Mouse (Mus musculus): ENCODE measurements around the gene Gm9376.

The Gm9376 gene

GRCm38 (mm10) chr14:118282272-118282671 is 15.5 kb downstream of the Gm9376 start:
- no peak for DNase-seq (ENCODE audit: low read depth, low spot score)

- no peak for DNase-seq (ENCODE audit: low read depth, low spot score)
Measured at GRCm38 (mm10) chr14:118282917-118283316, 16.2 kb downstream of the Gm9376 start.

DNA sequence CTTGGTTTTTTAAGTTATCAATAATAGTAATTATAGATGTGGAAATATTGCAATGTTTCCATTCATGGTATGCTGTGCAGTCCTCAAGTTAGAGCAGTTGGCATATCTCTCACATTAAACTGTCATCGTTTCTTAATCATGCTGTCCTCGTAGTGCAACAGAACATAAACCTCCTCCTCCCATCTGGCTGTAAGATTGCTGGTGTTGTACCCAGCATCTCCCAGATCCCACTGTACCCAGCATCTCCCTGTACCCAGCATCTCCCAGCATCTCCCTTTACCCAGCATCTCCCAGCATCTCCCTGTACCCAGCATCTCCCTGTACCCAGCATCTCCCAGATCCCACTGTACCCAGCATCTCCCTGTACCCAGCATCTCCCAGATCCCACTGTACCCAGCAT is 19.3 kb downstream of the Gm9376 start:
- DNase-seq (ENCODE audit: low read depth, low spot score), result no peak

DNA sequence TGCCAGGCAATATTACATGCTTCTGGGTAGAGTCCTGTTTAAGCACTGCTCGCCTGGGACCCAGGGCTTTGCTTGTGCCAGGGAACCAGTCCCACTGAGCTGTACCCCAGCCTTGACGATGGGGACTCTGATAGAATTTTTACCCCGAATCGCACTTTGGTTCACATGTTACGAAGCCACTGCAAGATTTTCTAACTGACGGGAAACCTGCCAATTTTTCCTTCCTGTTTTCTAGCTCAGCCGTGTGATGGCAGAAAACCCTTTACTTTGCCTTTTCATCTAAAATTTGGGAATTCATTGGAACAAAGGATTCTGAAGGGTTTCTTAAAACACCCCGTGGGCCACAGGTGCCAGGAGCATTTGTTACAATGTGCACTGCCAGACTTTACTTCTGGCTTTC is 22.4 kb downstream of the Gm9376 start:
- no peak for DNase-seq (ENCODE audit: low read depth, low spot score)

GRCm38 (mm10) chr14:118290009-118290408 is 23.2 kb downstream of the Gm9376 start:
- no peak for DNase-seq (ENCODE audit: low read depth, low spot score)

GRCm38 (mm10) chr14:118302606-118303005 is 35.8 kb downstream of the Gm9376 start:
- no peak for DNase-seq (ENCODE audit: low read depth, low spot score)

- DNase-seq (ENCODE audit: low read depth, low spot score), result no peak
Measured at GRCm38 (mm10) chr14:118304560-118304959, 37.8 kb downstream of the Gm9376 start.

DNA sequence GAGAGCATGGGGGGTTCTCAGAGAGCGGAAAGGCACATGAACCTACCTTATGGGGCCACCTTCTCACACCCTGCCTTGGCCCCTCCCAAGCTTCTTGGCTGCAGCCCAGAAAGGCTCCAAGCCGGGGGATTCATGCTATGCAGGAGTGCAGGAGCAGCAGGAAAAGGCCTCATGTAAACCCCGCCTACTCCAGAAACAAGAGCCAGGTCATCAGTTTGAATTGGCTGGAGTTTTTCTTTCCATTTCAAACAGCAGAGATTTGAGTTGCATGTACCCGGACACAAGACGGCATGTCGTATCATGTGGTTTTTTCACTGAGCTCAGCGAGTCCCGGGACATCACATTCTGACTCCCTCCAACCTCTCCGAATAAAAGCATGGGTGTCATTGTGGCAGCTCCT is 39.2 kb downstream of the Gm9376 start:
- no peak for DNase-seq (ENCODE audit: low read depth, low spot score)

DNA sequence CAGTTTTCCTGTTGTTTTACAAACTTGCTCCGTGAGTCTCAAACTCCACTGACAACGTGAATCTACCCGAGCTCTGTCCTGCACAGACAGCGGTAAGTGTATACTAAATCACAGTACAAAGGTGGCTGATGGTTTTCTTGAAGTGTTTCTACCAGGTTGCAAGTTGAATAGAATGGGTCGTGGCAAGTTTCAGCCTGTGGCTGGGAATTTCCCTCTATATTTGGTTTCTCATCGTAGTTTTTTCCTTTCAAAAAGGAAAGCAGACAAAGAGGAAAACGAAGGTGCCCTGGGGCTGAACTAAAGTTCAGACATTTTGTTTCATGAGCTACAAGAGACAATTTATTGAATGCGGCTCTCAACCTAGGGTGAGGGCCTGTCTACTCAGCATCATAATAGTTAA is 40.3 kb downstream of the Gm9376 start:
- no peak for DNase-seq (ENCODE audit: low read depth, low spot score)

DNA sequence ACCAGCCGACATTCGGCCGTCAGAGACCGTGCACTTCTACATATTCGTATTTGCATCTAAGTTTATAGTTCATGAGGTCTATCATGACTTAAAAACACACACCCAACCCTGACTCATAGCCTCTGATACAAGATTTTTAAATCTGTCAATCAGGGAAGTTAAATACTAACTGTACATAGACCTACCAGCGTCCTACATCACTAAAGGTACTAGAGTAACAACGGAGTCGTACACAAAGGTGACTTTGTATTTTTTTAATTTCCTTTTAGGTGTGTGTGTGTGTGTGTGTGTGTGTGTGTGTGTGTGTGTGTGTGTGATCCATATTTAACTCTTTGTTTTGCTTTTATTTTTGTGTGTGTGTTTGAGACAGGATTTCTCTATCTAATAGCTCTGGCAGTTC is 44.9 kb downstream of the Gm9376 start:
- no peak for DNase-seq (ENCODE audit: low read depth, low spot score)

- DNase-seq (ENCODE audit: low read depth, low spot score), result no peak
Measured at GRCm38 (mm10) chr14:118312664-118313063, 45.9 kb downstream of the Gm9376 start.

DNA sequence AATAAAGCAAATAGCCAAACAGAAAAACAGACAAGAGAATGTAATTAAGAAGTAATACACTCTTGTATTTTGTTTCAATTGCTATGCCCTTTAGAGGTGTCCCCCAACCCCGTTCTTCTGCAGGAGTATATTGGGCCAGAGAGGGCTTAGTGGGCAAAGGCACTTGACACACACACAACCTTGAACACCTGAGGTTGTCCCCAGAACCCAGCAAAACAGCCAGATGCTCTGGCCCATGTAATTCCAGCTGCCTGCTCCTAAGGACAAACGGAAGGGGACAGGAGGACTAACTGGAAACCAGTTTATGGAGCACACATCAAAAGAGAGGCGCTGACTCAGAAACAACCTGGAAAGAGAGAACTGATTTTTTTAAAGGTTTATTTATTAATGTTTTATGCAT is 47.2 kb downstream of the Gm9376 start:
- no peak for DNase-seq (ENCODE audit: low read depth, low spot score)

DNA sequence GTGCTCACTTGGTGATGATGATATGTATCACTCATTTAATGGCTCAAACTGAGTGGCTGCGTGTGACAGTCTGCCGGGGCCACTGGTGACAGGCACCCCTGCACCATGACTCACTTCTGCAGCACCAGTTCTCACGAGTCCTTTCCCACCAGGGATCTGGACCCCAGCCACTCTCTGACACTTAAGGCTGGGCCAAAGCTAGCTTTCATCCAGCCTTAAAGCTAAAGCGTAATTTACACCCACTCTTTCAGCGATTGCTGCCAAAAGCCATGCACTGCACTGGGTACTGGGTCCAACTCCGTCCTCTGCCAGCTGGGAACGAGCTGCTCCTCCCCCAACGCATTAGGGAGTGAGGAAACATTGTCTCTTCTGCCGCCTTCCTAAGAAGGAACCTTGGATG is 50.5 kb downstream of the Gm9376 start:
- DNase-seq (ENCODE audit: low read depth, low spot score), result no peak
